Mouse (Mus musculus) hindbrain, embryonic 11.5 days (tissue): ENCODE measurements around the gene Sox1. TPM values are rescaled to one million over a fixed set of nuclear protein-coding genes. Genes with fewer than 3 reads are reported as not detected.

Source experiments
- ATAC-seq: fragments of 200-750 bp; cut with Nextera tagmentation; 2 replicates; pipeline ENCODE4 v1.8.0; 2017; ENCODE audit warnings: mild to moderate bottlenecking, moderate TSS enrichment, moderate library complexity; ENCODE audit not compliant: low FRiP score
- DNase-seq: peaks from one replicate; pipeline ENCODE4 v3.0.0-alpha.2; 2015; ENCODE audit warnings: low spot score
- H3K27ac ChIP-seq: fragments of 300-500 bp; sonication (generic); 2 replicates; pipeline ENCODE4 v1.5.1; 2014; ENCODE audit warnings: mild to moderate bottlenecking, low read depth, low read length
- H3K27me3 ChIP-seq: fragments of 300-500 bp; sonication (generic); 2 replicates; pipeline ENCODE4 v1.6.1; 2014; ENCODE audit warnings: mild to moderate bottlenecking, low read length, moderate library complexity, mixed read lengths; ENCODE audit not compliant: control insufficient read depth, insufficient read depth
- H3K36me3 ChIP-seq: fragments of 300-500 bp; sonication (generic); 2 replicates; pipeline ENCODE4 v1.6.1; 2014; ENCODE audit warnings: mild to moderate bottlenecking, low read length, moderate library complexity, mixed read lengths; ENCODE audit not compliant: control insufficient read depth, insufficient read depth
- H3K4me1 ChIP-seq: fragments of 300-500 bp; sonication (generic); replicated peaks from 2 replicates; pipeline ENCODE4 v1.6.1; 2014; ENCODE audit warnings: low read length, mixed read lengths; ENCODE audit not compliant: control insufficient read depth, insufficient read depth
- H3K4me2 ChIP-seq: fragments of 300-500 bp; sonication (generic); replicated peaks from 2 replicates; pipeline ENCODE4 v1.6.1; 2014; ENCODE audit warnings: mild to moderate bottlenecking, low read depth, low read length
- H3K4me3 ChIP-seq: fragments of 300-500 bp; sonication (generic); 2 replicates; pipeline ENCODE4 v1.5.1; 2014; ENCODE audit warnings: low read depth, low read length
- H3K9ac ChIP-seq: fragments of 300-500 bp; sonication (generic); 2 replicates; pipeline ENCODE4 v1.6.1; 2014; ENCODE audit warnings: low read depth, low read length
- H3K9me3 ChIP-seq: fragments of 300-500 bp; sonication (generic); 2 replicates; pipeline ENCODE4 v1.6.1; 2016; ENCODE audit warnings: low read length; ENCODE audit not compliant: control insufficient read depth
- WGBS: fragments of 180-500 bp; shearing (Covaris S2); extraction: QIAGEN DNeasy Blood & Tissue Kit; methylation state at CpG from one replicate; pipeline ENCODE4 v1.1.7; 2014; 5-methylcytosine and 5-hydroxymethylcytosine counted together
- polyA plus RNA-seq: library from polyadenylated mRNA; unstranded; fragments of >200 nt; fragmentation: Nextera tagmentation; extraction: Ambion mirVana; gene quantifications from 2 replicates; pipeline ENCODE4 v1.2.1, GENCODE M21; 2014

Sox1 gene
- polyA plus RNA-seq, 1 experiment from 2014 or later = 5.5 TPM

DNA sequence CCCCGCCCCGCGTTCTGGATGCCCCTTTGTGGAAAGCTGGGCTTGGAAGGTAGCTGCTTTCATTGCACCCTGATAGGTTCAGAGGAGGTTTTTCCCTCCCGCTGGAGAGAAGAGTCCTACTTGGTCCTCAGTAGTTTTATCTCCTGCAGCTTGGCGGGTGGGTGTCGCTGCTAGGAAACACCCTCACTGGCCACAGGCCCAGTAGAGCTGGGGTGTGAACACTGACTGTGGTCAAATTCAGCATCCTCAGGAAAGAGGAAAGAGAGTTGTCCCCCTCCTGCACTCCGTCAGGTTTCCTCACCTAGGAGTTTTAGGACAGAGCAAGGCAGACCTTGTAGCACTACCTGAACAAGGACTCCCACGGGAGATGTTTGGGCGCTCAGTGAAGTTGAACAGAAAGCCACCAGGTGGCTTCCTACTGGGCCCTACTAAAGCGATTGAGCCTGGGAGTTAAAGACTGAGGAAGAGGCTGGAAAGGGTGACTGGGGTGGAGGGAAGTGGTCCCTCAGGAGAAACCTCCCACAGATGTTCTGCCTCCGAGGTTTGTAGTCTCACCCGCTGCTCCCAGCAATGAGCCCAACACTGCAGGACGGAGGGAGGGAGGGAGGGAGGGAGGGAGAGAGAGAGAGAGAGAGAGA is 7.8 kb upstream of the Sox1 start:
- H3K4me2 ChIP-seq = peak overlapping the region; percentile 1; the same call in 1 of the 2 replicates

DNA sequence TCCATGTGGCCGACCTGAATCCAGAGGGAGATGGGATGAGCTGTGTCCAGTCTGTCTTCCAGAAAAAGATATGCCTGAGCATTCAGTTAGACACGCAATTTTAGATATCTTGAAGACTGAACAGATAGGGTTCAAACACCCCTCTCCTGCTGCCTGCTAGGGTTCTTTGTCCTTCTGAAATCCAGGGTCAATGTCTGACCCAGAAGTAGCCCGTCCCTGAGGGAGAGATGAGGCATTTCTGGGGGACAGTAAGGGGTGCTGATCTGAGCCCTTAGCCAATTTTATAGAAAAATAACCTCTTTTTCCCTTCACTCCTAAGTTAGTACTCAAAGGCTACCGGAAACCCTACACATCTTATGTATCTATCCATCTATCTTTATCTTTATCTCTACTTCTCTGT is 7.2 kb upstream of the Sox1 start:
- Histone ChIP-seq H3K9me3 (no peaks in the 10 kb centered on the region), H3K36me3 (no peaks in the 10 kb centered on the region), H3K4me3 (no peak overlapping the region), H3K4me1 (peaks cover 18% of the 10 kb centered on the region), H3K9ac (no peak overlapping the region), H3K27me3 (peaks cover 78% of the 10 kb centered on the region), H3K4me2 (0 out of 2 replicates have a peak overlapping the region, but pooled peaks have one; percentile 12), H3K27ac (no peak overlapping the region)
- ATAC-seq (no peak), DNase-seq (peak; percentile 31)
- WGBS = 9% methylated on average over 4 of the region's 4 CpGs

More for the DNA sequence above, 7.8 kb upstream of the Sox1 start:
- ATAC-seq = no peak
- H3K27ac ChIP-seq = no peak overlapping the region
- H3K9me3 ChIP-seq = no peaks in the 10 kb centered on the region
- peaks cover 18% of the 10 kb centered on the region for H3K4me1 ChIP-seq
- H3K27me3 ChIP-seq = peaks cover 78% of the 10 kb centered on the region
- no peaks in the 10 kb centered on the region for H3K36me3 ChIP-seq
- under 1% methylated on average over 12 of the region's 13 CpGs for WGBS
- H3K9ac ChIP-seq = no peak overlapping the region
- peak; percentile 43 for DNase-seq
- H3K4me3 ChIP-seq = peak overlapping the region; percentile 30; the same call in 1 of the 2 replicates

DNA sequence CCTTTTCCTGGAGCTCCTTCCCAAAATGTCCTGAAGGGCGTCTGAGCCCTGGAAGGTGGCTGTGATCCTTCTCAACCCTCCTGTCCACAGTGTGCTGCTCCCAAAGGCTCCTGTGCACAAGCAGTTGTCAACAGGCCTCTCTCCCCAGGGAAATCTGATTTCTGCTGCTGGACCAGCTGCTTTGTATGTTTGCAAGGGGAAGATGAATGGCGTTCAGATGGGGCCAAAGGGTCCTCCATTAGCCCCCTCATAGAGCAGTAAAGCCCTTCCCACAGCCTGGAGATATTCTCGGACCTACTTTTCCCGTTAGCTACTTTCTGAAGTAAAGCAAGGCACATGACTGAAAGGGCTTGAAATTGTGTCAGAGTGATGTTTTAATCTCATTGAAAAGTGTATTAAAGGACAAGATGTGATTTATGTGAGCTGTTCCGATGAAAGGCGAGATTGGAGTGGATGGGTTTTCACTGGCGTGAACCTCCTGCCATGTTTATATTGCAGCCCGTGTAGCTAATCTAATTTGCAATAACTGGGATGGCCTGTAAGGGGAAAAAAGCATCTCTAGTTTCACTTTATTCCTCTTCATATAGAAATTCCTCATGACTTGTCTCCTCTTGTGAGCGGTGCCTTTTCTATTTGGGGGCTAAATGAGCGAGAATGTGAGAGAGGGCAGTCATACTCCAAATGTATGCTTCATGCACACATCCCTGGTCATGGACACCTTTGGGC is 6.5 kb upstream of the Sox1 start:
- WGBS = 5% methylated on average over 10 of the region's 10 CpGs
- Histone ChIP-seq H3K27me3 (peaks cover 78% of the 10 kb centered on the region), H3K9me3 (no peaks in the 10 kb centered on the region), H3K4me2 (no peak overlapping the region), H3K36me3 (no peaks in the 10 kb centered on the region), H3K4me3 (no peak overlapping the region), H3K4me1 (peaks cover 18% of the 10 kb centered on the region), H3K9ac (no peak overlapping the region), H3K27ac (no peak overlapping the region)
- ATAC-seq (no peak), DNase-seq (peak; percentile 66)

DNA sequence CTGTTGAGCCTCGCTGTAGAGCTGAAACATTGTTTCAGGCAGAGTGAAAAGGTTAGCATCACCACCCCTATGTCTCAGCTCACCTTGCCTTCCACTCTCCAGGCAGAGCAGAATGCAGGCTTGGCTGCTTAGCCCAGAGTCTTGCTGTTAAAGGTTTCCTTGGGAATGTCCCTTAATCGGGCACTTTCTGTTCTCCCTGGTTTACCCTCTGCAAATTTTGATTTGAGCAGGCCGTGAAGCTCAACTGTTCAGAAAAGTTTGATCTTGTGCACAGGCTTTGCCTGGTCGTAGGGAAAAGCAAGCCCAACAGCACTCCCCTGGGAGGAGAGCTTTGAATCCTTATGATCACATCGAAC is 6.0 kb upstream of the Sox1 start:
- Histone ChIP-seq H3K4me2 (no peak overlapping the region), H3K9ac (no peak overlapping the region), H3K4me3 (no peak overlapping the region), H3K27me3 (peaks cover 74% of the 10 kb centered on the region), H3K9me3 (no peaks in the 10 kb centered on the region), H3K36me3 (no peaks in the 10 kb centered on the region), H3K27ac (no peak overlapping the region), H3K4me1 (peaks cover 16% of the 10 kb centered on the region)
- ATAC-seq (no peak), DNase-seq (peak; percentile 63)
- WGBS = 1% methylated on average over 5 of the region's 5 CpGs

DNA sequence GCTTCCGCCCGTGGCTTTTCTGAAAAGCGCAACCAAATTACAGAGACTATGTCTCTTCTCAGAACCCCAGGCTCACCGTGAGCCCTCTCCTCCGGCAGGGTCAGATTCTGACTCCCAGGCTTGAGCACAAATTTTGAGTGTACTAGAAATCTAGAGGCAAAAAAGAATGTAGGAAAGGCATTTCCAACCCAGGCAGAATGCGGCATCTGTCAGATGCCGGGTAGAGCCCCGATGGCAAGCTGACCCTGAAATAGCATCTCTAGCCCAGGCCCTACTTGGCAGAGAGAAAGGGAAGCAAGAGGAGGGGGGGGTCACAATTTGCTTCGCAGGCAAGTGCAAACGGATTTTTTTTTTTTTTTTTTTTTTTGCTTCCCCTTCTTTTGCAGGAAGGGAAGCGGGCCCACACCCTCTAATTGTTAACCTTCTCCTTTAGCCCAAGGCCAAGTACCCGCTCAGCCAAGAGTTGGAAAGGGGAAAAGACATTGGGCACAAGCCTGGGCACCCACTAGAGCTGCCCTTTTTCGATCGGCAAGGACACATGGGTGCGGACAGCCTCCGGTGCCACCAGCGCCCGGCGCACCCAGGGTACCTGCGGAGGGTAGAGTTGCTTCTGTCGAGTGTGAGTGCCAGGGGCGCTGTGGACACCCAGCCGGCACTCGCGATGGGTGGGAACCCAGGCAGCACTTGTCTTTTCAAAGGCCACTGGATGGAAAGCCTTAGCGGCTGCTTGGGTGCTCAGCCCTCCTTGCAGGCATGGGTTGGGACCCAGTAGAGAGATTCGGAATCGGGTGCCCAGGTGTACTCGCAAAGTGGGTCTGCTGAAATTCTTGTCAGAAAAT is 5.1 kb upstream of the Sox1 start:
- Histone ChIP-seq H3K27me3 (peaks cover 70% of the 10 kb centered on the region), H3K36me3 (no peaks in the 10 kb centered on the region), H3K4me3 (no peak overlapping the region), H3K9me3 (no peaks in the 10 kb centered on the region), H3K4me2 (peak overlapping the region; percentile 15), H3K9ac (no peak overlapping the region), H3K27ac (no peak overlapping the region), H3K4me1 (peaks cover 9% of the 10 kb centered on the region)
- no peak for ATAC-seq
- peak; percentile 64 for DNase-seq
- WGBS = 1% methylated on average over 29 of the region's 29 CpGs

DNA sequence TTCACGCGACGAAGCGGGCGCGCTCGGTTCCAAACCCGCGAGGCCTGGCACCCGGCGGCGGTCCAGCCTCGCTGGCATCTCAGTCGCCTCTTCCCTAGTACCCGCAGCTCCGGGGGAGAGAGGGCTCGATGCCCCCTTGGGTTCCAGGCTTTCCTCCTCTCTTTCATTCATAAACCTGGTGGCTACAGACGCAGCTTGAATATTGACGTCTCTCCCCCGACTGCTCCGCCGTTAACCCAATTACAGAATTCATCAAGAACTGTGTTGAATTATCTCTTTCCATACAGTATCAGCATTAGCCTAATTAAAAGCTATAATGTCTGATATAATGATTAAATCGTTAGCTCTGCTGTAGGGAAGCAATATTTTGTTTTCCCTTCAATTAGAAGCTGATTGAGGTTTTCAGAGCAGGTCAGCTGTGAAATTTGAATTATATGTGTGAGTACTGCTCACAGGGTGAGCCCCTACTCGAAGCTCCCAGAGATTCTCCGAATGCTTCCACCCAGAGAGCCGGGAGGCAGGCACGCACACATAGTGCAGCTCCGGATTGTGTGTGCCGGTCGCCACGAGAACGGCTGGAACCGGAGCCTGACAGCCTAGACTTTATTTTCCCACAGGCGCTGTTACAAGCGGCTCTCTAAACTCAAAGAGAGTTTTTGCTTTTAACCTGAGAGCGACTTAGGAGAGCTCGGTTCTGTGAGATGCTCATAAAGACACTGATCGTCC is 4.3 kb upstream of the Sox1 start:
- Histone ChIP-seq H3K36me3 (no peaks in the 10 kb centered on the region), H3K4me2 (peak overlapping the region; percentile 15), H3K27ac (no peak overlapping the region), H3K9ac (no peak overlapping the region), H3K27me3 (peaks cover 67% of the 10 kb centered on the region), H3K4me3 (no peak overlapping the region), H3K4me1 (peaks cover 6% of the 10 kb centered on the region), H3K9me3 (no peaks in the 10 kb centered on the region)
- WGBS = under 1% methylated on average over 38 of the region's 38 CpGs
- DNase-seq = no peak
- no peak for ATAC-seq

DNA sequence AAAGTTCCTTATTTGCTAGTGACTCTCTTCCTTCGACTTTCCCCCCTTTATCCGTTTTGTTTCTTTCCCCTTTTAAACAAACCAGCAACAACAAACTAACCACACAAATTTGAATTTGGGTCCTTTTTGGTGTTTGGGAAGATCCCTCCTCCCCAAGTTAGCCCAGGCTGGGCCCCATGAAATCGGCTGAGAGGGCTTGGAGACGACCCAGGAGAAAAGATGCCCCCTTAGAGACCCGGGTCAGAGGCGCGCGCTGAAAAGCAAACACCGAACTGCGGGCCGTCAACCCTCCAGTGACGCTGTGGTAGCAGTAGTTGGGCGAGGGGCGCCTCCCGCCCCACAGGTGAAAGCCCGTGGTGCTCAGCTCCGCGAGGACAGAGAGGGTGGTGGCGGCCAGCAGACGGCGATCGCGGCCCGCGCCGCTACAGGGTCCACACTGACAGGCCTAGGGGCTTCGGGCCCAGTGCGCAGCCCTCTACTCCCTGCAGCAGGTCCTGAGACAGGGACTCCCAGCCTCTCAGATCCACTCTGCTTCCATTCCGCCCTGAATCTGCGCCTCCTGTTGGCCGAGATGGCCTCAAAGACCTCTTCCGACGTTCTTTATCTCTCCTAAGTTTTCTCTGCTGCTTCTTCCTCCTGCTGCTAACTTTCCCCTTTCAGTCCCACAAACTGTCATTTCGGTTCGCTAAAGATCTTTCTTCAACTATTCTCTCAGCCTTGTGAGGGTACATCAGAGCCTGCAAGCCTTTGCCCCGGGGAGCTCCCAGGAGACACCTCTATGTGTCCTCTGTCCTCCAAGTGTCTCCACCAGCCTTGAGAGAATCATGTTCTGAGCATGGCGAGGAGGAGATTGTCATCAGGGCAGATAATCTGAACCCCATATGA is 3.5 kb upstream of the Sox1 start:
- ATAC-seq (peak; percentile 36; the same call in 1 of the 2 replicates), DNase-seq (peak; percentile 80)
- 3% methylated on average over 37 of the region's 37 CpGs for WGBS
- Histone ChIP-seq H3K4me2 (no peak overlapping the region), H3K36me3 (no peaks in the 10 kb centered on the region), H3K27me3 (peaks cover 64% of the 10 kb centered on the region), H3K4me3 (no peak overlapping the region), H3K9me3 (no peaks in the 10 kb centered on the region), H3K27ac (no peak overlapping the region), H3K4me1 (peaks cover 4% of the 10 kb centered on the region), H3K9ac (no peak overlapping the region)
